Comparison of ENCODE assay signal across 8 mouse cellular contexts in the genomic region with DNA sequence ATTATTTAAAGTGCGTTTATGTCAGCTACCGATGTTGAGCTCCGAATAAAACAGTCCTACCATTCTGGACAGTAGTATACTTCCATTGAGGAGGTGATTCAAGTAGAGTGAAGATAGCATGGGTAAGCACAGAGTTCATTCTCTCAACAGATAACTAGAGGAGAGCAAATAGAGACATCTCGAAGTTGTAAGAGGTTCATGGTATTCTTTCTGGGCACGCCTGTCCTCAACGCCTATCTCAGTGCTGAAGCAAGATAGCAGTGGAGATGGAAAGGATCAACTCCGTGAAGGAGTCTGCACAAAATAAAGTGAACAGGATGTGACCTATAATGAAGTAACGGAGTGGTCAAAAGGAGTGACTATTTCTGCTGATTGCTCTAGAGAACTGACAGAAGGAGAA. TPM values are rescaled to one million over a fixed set of nuclear protein-coding genes. Genes with fewer than 3 reads are reported as not detected.
DNase-seq lines count a peak whose midpoint lies in the region; ATAC-seq and TF ChIP-seq lines count a peak whose summit lies in the region.

No protein-coding gene starts in this region.

- H3K9me3 ChIP-seq in kidney, postnatal 0 days (replicated peaks; ENCODE audit: low read length), result no peaks in the 10 kb centered on the region
- no peaks in the 10 kb centered on the region for H3K9me3 ChIP-seq in intestine, embryonic 15.5 days

- no peak for TF ChIP-seq CTCF in kidney, postnatal 0 days (IDR thresholded peaks at IDR 0.05; ENCODE audit: low read depth)

- H3K27ac ChIP-seq in kidney, postnatal 0 days, result no peak overlapping the region
- H3K27ac ChIP-seq in intestine, embryonic 15.5 days, result peak overlapping the region; percentile 85; the same call in 1 of the 2 replicates

- peak overlapping the region; percentile 37 for H3ac ChIP-seq in myocyte (ENCODE audit: control insufficient read depth, insufficient read length)

- 17% methylated on average over 8 of the region's 8 CpGs for WGBS in kidney, postnatal 0 days
- 13% methylated on average over 8 of the region's 8 CpGs for WGBS in intestine, embryonic 15.5 days

- peaks cover 9% of the 10 kb centered on the region; the same call in 1 of the 2 replicates for H3K36me3 ChIP-seq in kidney, postnatal 0 days (ENCODE audit: insufficient read depth, low read length)
- H3K36me3 ChIP-seq in intestine, embryonic 15.5 days, result peaks cover 10% of the 10 kb centered on the region; the same call in 1 of the 2 replicates
- H3K36me3 ChIP-seq in myocyte (ENCODE audit: control insufficient read depth, insufficient read depth), result peaks cover 5% of the 10 kb centered on the region

- H3K4me1 ChIP-seq in kidney, postnatal 0 days (replicated peaks; ENCODE audit: insufficient read depth, low read length), result 0 out of 2 replicates have a peak, but pooled peaks cover 6% of the 10 kb centered on the region
- H3K4me1 ChIP-seq in intestine, embryonic 15.5 days (replicated peaks), result no peaks in the 10 kb centered on the region; the same call in 1 of the 2 replicates

- TF ChIP-seq POLR2A in myocyte (IDR thresholded peaks at IDR 0.05; ENCODE audit: insufficient read length, low read depth), result no peak

- peaks cover 26% of the 10 kb centered on the region for H3K79me2 ChIP-seq in myocyte (ENCODE audit: control insufficient read depth, insufficient read depth)

- peak overlapping the region; percentile 80 for H3K9ac ChIP-seq in kidney, postnatal 0 days (ENCODE audit: low read depth, low read length)
- H3K9ac ChIP-seq in intestine, embryonic 15.5 days, result peak overlapping the region; percentile 90

- DNase-seq in kidney, postnatal 0 days (ENCODE audit: low spot score), result no peak
- DNase-seq in kidney, postnatal 25 days, result no peak
- peak; percentile 29 for DNase-seq in c-Kit-positive CD71-positive TER-119-positive erythroid progenitor cells, embryonic 14.5 days (ENCODE audit: low spot score)
- no peak for DNase-seq in ovary, adult 18-20 months (ENCODE audit: low spot score)
- no peak for DNase-seq in B cell, adult 2 months
- DNase-seq in kidney, postnatal 4 days, result no peak

- ATAC-seq in kidney, postnatal 0 days (replicated peaks; ENCODE audit: low FRiP score, low read depth), result no peak
- no peak for ATAC-seq in intestine, embryonic 15.5 days

- H3K27me3 ChIP-seq in kidney, postnatal 0 days (ENCODE audit: insufficient read depth, low read length), result no peaks in the 10 kb centered on the region
- no peaks in the 10 kb centered on the region for H3K27me3 ChIP-seq in intestine, embryonic 15.5 days (replicated peaks)
- H3K27me3 ChIP-seq in myocyte (ENCODE audit: control insufficient read depth, insufficient read depth, insufficient read length), result no peaks in the 10 kb centered on the region

- H3K4me2 ChIP-seq in kidney, postnatal 0 days (ENCODE audit: low read length), result peak overlapping the region; percentile 67
- peak overlapping the region; percentile 57 for H3K4me2 ChIP-seq in intestine, embryonic 15.5 days (replicated peaks)
- peak overlapping the region; percentile 77 for H3K4me2 ChIP-seq in myocyte (ENCODE audit: low read depth)

- H3K4me3 ChIP-seq in kidney, postnatal 0 days (replicated peaks; ENCODE audit: low read depth, low read length), result peak overlapping the region; percentile 63
- peak overlapping the region; percentile 83 for H3K4me3 ChIP-seq in intestine, embryonic 15.5 days (replicated peaks)
- peak overlapping the region; percentile 53 for H3K4me3 ChIP-seq in myocyte

TF ChIP-seq in myocyte, 11 proteins besides CTCF, POLR2A, EP300 and RAD21:
- no peak for TF ChIP-seq MAX (IDR thresholded peaks at IDR 0.05; ENCODE audit: low read depth)
- TF ChIP-seq SRF (IDR thresholded peaks at IDR 0.05; ENCODE audit: control insufficient read depth, insufficient read length, low read depth), result no peak
- TF ChIP-seq POLR2AphosphoS2 (IDR thresholded peaks at IDR 0.05; ENCODE audit: insufficient read length, low read depth), result no peak
- no peak for TF ChIP-seq USF1 (IDR thresholded peaks at IDR 0.05; ENCODE audit: low read depth)
- TF ChIP-seq MYOD1 (IDR thresholded peaks at IDR 0.05; ENCODE audit: control insufficient read depth in 1 of 3, insufficient read length in 2 of 3, low read depth in 2 of 3), result no peak
- no peak for TF ChIP-seq E2F4 (IDR thresholded peaks at IDR 0.05; ENCODE audit: insufficient read depth)
- no peak for TF ChIP-seq TCF12 (IDR thresholded peaks at IDR 0.05; ENCODE audit: insufficient read depth, poor library complexity, severe bottlenecking)
- no peak for TF ChIP-seq MYOG (IDR thresholded peaks at IDR 0.05; ENCODE audit: control insufficient read depth in 1 of 3, insufficient read depth in 1 of 3, insufficient read length in 2 of 3, low read depth in 2 of 3)
- TF ChIP-seq REST (IDR thresholded peaks at IDR 0.05; ENCODE audit: insufficient read depth, insufficient read length), result no peak
- no peak for TF ChIP-seq TCF3 (IDR thresholded peaks at IDR 0.05; ENCODE audit: insufficient read length, low read depth)
- TF ChIP-seq CEBPB (IDR thresholded peaks at IDR 0.05; ENCODE audit: insufficient read depth, poor library complexity, severe bottlenecking), result no peak

RNA-seq across cellular contexts. Expression of a gene that starts 0.8 kb away (rescaled TPM):
- polyA plus RNA-seq in kidney, postnatal 0 days (2015; fragmentation: Nextera tagmentation; extraction: Ambion mirVana), result 48.4 and 49.4 TPM in 2 replicates
- polyA plus RNA-seq in intestine, embryonic 15.5 days (2015; fragmentation: Nextera tagmentation; extraction: Ambion mirVana), result 71.1 and 80.8 TPM in 2 replicates
- 16.5 TPM for polyA plus RNA-seq in myocyte (2012; fragmentation: generic; extraction: Trizol)

RNA-seq across cellular contexts. Expression of a gene that starts 13.6 kb away (rescaled TPM):
- polyA plus RNA-seq in kidney, postnatal 0 days (2015; fragmentation: Nextera tagmentation; extraction: Ambion mirVana), result 23.8 and 27.3 TPM in 2 replicates
- polyA plus RNA-seq in intestine, embryonic 15.5 days (2015; fragmentation: Nextera tagmentation; extraction: Ambion mirVana), result 93.6 and 102 TPM in 2 replicates
- polyA plus RNA-seq in myocyte (2012; fragmentation: generic; extraction: Trizol), result 3.4 TPM
